Mouse (Mus musculus): ENCODE data around the gene Scd1.

GRCm38 (mm10) chr19:44358700-44359099 is 49.0 kb downstream of the Scd1 start:
- TF ChIP-seq CTCF (conservative IDR thresholded peaks at IDR 0.05; ENCODE audit: insufficient read depth, insufficient read length, low read depth, low read length) (no peak), POLR2A (IDR thresholded peaks at IDR 0.05; ENCODE audit: low read depth, low read length) (no peak)
